Mouse (Mus musculus) small intestine, adult 2 months (tissue): Measurements from ENCODE around the gene Olfr1496. TPM values are rescaled to one million over a fixed set of nuclear protein-coding genes. Genes with fewer than 3 reads are reported as not detected.
"Not testable (repeated sequence)": the region's sequence is repeated elsewhere in the genome, so short reads cannot be mapped to it uniquely, and the experiment has no call there.

Experiments
- H3K27ac ChIP-seq: fragments of 200-500 bp; 2 replicates; pipeline ENCODE4 v1.5.1; 2012; ENCODE audit warnings: low read depth, low read length, control low read depth, inconsistent platforms; ENCODE audit not compliant: insufficient read depth
- H3K27me3 ChIP-seq: fragments of 200-500 bp; 2 replicates; pipeline ENCODE4 v1.6.1; 2012; ENCODE audit warnings: mild to moderate bottlenecking, moderate library complexity, low read length, inconsistent platforms; ENCODE audit not compliant: control insufficient read depth, insufficient read depth
- H3K36me3 ChIP-seq: fragments of 200-500 bp; 2 replicates; pipeline ENCODE4 v1.6.1; 2012; ENCODE audit warnings: mild to moderate bottlenecking, low read length, control low read depth, inconsistent platforms; ENCODE audit not compliant: control insufficient read depth, insufficient read depth
- H3K4me1 ChIP-seq: fragments of 200-500 bp; 2 replicates; pipeline ENCODE4 v1.6.1; 2012; ENCODE audit warnings: low read length, inconsistent platforms, mixed read lengths; ENCODE audit not compliant: control insufficient read depth, insufficient read depth, insufficient read length
- H3K4me3 ChIP-seq: fragments of 200-500 bp; 2 replicates; pipeline ENCODE4 v1.5.1; 2012; ENCODE audit warnings: low read depth, mild to moderate bottlenecking, control low read depth, inconsistent platforms, low read length, moderate library complexity
- CTCF ChIP-seq: fragments of 200-500 bp; IDR thresholded peaks from 2 replicates; pipeline ENCODE4 v1.5.1; 2012; ENCODE audit warnings: low read depth, mild to moderate bottlenecking, control low read depth, inconsistent platforms, low read length, moderate library complexity, mixed read lengths; ENCODE audit not compliant: insufficient replicate concordance, insufficient read length; ENCODE audit errors: extremely low read depth
- POLR2A ChIP-seq: fragments of 200-500 bp; IDR thresholded peaks from 2 replicates; pipeline ENCODE4 v1.6.1; 2012; ENCODE audit warnings: low read depth, mild to moderate bottlenecking, control low read depth, inconsistent platforms, low read length, moderate library complexity
- WGBS: fragments of 180-500 bp; shearing (Covaris S2); methylation state at CpG from one replicate; pipeline ENCODE4 v1.1.7; 2018; 5-methylcytosine and 5-hydroxymethylcytosine counted together
- polyA plus RNA-seq: library from polyadenylated mRNA; depleted of rRNA; stranded (reverse); fragments of >200 nt; gene quantifications from 2 replicates; pipeline ENCODE4 v1.2.3, GENCODE M21; 2012; rRNA removed

Gene Olfr1496
- not detected in 2 replicates for polyA plus RNA-seq

GRCm38 (mm10) chr19:13777578-13777977 lies at the start of gene Olfr1496:
Olfr1496 (plus strand) TSS chr19:13777878.
- H3K27ac ChIP-seq: no peak within 1 kb of the TSS
- H3K4me1 ChIP-seq: no peaks in the 10 kb centered on the region
- H3K36me3 ChIP-seq: no peaks in the 10 kb centered on the region
- H3K4me3 ChIP-seq: no peak within 1 kb of the TSS
- TF ChIP-seq POLR2A: no peak
- no peak for TF ChIP-seq CTCF
- 75% methylated on average over 1 of the region's 1 CpGs for WGBS
- H3K27me3 ChIP-seq: no peaks in the 10 kb centered on the region

- H3K27me3 ChIP-seq: no peaks in the 10 kb centered on the region
- H3K4me3 ChIP-seq: no peak within 1 kb of the TSS
- no peak within 1 kb of the TSS for H3K27ac ChIP-seq
- no peaks in the 10 kb centered on the region for H3K36me3 ChIP-seq
- TF ChIP-seq CTCF (no peak), POLR2A (no peak)
- no peaks in the 10 kb centered on the region for H3K4me1 ChIP-seq
- WGBS: 90% methylated on average over 4 of the region's 4 CpGs
These were observed 38.2 kb upstream of the Olfr1496 start, which contains the start of gene Olfr1494 for GRCm38 (mm10) chr19:13739428-13739827. Olfr1494 (plus strand) TSS chr19:13739728.

GRCm38 (mm10) chr19:13749366-13749765 lies 28.3 kb upstream of the Olfr1496 start:
- no peaks in the 10 kb centered on the region for H3K27me3 ChIP-seq
- H3K4me3 ChIP-seq: no peak overlapping the region
- no peaks in the 10 kb centered on the region for H3K4me1 ChIP-seq
- 85% methylated on average over 1 of the region's 1 CpGs for WGBS
- H3K27ac ChIP-seq: no peak overlapping the region
- TF ChIP-seq CTCF: no peak
- TF ChIP-seq POLR2A: no peak
- no peaks in the 10 kb centered on the region for H3K36me3 ChIP-seq

GRCm38 (mm10) chr19:13764306-13764705 lies 13.4 kb upstream of the Olfr1496 start, which contains the start of gene Olfr1495:
Olfr1495 (plus strand) TSS chr19:13764606.
- Histone ChIP-seq H3K27me3 (no peaks in the 10 kb centered on the region), H3K27ac (no peak within 1 kb of the TSS), H3K36me3 (no peaks in the 10 kb centered on the region), H3K4me3 (no peak within 1 kb of the TSS), H3K4me1 (no peaks in the 10 kb centered on the region)
- TF ChIP-seq POLR2A (no peak), CTCF (no peak)
- 78% methylated on average over 3 of the region's 3 CpGs for WGBS

GRCm38 (mm10) chr19:13768565-13769276 lies 9.0 kb upstream of the Olfr1496 start:
- H3K4me3 ChIP-seq: no peak overlapping the region
- 88% methylated on average over 9 of the region's 9 CpGs for WGBS
- H3K36me3 ChIP-seq: no peaks in the 10 kb centered on the region
- H3K27me3 ChIP-seq: no peaks in the 10 kb centered on the region
- H3K4me1 ChIP-seq: no peaks in the 10 kb centered on the region
- TF ChIP-seq POLR2A (no peak), CTCF (no peak)
- H3K27ac ChIP-seq: no peak overlapping the region

GRCm38 (mm10) chr19:13798102-13798501 lies 20.4 kb downstream of the Olfr1496 start, which contains the start of gene Olfr1497:
Olfr1497 (minus strand) TSS chr19:13798202.
- no peaks in the 10 kb centered on the region for H3K36me3 ChIP-seq
- H3K4me1 ChIP-seq: no peaks in the 10 kb centered on the region
- H3K27me3 ChIP-seq: no peaks in the 10 kb centered on the region
- no peak for TF ChIP-seq CTCF
- TF ChIP-seq POLR2A: no peak
- H3K4me3 ChIP-seq: no peak within 1 kb of the TSS
- H3K27ac ChIP-seq: no peak within 1 kb of the TSS

GRCm38 (mm10) chr19:13805486-13805885 lies 27.8 kb downstream of the Olfr1496 start:
- H3K4me3 ChIP-seq, H3K4me1 ChIP-seq, H3K27ac ChIP-seq, H3K27me3 ChIP-seq, H3K36me3 ChIP-seq: not testable (repeated sequence)
- WGBS: 55% methylated on average over 1 of the region's 1 CpGs
